Mouse (Mus musculus) gastrocnemius, adult 2 months (tissue): Measurements from ENCODE around the gene Zbtb40. TPM values are rescaled to one million over a fixed set of nuclear protein-coding genes. Genes with fewer than 3 reads are reported as not detected.

Experiments
- DNase-seq: peaks from one replicate; pipeline ENCODE4 v3.0.0; 2022
- H3K27ac ChIP-seq: fragments of 200-600 bp; 2 replicates; pipeline ENCODE4 v1.8.1; 2022; ENCODE audit warnings: mild to moderate bottlenecking
- H3K4me3 ChIP-seq: fragments of 200-600 bp; 2 replicates; pipeline ENCODE4 v1.8.1; 2022; ENCODE audit warnings: mild to moderate bottlenecking, moderate library complexity
- CTCF ChIP-seq: fragments of 200-600 bp; IDR thresholded peaks from 2 replicates; pipeline ENCODE4 v1.8.1; 2022; ENCODE audit warnings: antibody characterized with exemption, mild to moderate bottlenecking, moderate library complexity
- intact Hi-C: fragments of 180-260 bp; cut with DNase I; formaldehyde crosslinking; loops from one replicate; pipeline ENCODE4 v1.15.1; 2025
- total RNA-seq, 2 experiments: library from RNA; stranded (reverse); gene quantifications; 2 replicates each; pipeline ENCODE4 v1.2.3; 2021

The Zbtb40 gene
- total RNA-seq, 2 experiments from 2014 or later, result 8.4 to 9.5 TPM

GRCm38 (mm10) chr4:136961642-136962285 lies 86.8 kb downstream of the Zbtb40 start:
- TF ChIP-seq CTCF, result no peak
- Histone ChIP-seq H3K4me3 (no peak overlapping the region), H3K27ac (no peak overlapping the region)
- intact Hi-C loops, result no loop called here
- DNase-seq, result no peak

DNA sequence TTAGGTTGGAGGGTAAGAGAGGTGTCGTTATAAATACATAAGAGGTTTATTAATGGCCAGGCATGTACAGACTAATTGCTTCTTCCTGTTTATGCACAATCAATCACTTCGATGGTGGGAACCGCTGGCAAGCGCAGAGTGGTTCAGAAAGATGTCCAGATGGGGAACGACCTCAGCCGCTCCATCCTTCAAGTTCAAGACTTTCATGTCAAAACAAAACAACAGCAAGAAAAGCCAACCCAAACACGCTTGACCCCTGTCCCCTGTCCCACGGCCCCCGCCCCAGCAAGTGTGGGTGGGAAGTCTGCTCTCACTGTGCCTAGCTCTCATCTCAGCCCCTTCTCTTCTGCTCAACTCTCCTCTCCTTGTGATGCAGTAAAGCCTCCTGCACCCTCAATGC lies 88.0 kb downstream of the Zbtb40 start:
- Histone ChIP-seq H3K4me3 (no peak overlapping the region), H3K27ac (no peak overlapping the region)
- TF ChIP-seq CTCF, result no peak
- DNase-seq, result no peak
- intact Hi-C loops, result no loop called here

DNA sequence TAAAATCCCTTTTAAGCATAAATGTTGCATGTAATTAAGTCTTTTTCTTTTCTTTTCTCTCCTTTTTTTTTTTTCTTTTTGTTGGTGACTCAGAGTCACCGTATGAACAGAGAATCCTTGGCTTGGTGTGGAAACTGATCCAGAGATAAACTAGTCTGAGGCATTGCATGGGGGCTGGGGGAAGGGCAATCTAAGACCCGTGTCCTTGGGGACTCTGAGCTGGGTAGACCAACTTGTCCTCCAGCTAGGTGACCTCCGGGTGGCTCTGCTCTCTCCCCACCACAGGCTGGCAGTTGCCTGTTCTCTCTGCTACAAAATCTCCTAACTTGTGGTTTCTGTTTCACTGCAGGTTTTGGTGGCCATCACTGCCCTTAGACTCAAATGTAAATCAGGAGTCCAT lies 88.5 kb downstream of the Zbtb40 start:
- Histone ChIP-seq H3K4me3 (no peak overlapping the region), H3K27ac (no peak overlapping the region)
- intact Hi-C loops, result no loop called here
- no peak for DNase-seq
- TF ChIP-seq CTCF, result no peak

- Histone ChIP-seq H3K27ac (no peak within 1 kb of the TSS), H3K4me3 (peak within 1 kb of the TSS; percentile 60)
- intact Hi-C loops, result no loop called here
- no peak for DNase-seq
- TF ChIP-seq CTCF, result no peak
Measured at GRCm38 (mm10) chr4:136956751-136957446, 91.7 kb downstream of the Zbtb40 start, which contains the start of gene Epha8. Gene Epha8, minus strand, starts transcription at chr4:136956816.

DNA sequence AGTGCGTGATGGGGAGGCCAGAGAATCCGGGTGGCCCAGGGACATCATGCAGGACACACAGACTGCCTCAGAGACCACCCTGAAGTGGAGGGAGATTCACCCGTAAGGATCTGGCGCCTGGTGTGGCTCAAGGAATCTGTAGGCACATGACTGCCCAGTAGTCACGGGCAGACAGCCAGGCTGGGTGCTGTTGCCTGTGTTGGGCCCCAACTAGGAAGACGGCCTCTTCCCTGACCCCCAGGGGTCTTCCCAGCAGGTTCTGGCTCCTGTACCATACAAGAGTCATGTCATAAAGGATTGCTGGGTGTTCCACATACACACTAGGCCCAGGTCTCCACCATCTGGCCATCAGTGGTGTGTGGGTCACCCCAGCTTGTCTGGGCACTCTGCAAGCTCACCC lies 94.0 kb downstream of the Zbtb40 start:
- no peak for DNase-seq
- intact Hi-C loops, result no loop called here
- Histone ChIP-seq H3K27ac (no peak overlapping the region), H3K4me3 (no peak overlapping the region)
- no peak for TF ChIP-seq CTCF

GRCm38 (mm10) chr4:136949266-136949989 lies 99.2 kb downstream of the Zbtb40 start:
- no peak overlapping the region for H3K4me3 ChIP-seq
- peak; percentile 35 for DNase-seq
- intact Hi-C loops, result no loop called here
- H3K27ac ChIP-seq, result no peak overlapping the region
- TF ChIP-seq CTCF, result no peak

- no peak overlapping the region for H3K27ac ChIP-seq
- H3K4me3 ChIP-seq, result no peak overlapping the region
- DNase-seq, result no peak
- intact Hi-C loops, result no loop called here
- no peak for TF ChIP-seq CTCF
Measured at GRCm38 (mm10) chr4:136945397-136945796, 103.2 kb downstream of the Zbtb40 start.

DNA sequence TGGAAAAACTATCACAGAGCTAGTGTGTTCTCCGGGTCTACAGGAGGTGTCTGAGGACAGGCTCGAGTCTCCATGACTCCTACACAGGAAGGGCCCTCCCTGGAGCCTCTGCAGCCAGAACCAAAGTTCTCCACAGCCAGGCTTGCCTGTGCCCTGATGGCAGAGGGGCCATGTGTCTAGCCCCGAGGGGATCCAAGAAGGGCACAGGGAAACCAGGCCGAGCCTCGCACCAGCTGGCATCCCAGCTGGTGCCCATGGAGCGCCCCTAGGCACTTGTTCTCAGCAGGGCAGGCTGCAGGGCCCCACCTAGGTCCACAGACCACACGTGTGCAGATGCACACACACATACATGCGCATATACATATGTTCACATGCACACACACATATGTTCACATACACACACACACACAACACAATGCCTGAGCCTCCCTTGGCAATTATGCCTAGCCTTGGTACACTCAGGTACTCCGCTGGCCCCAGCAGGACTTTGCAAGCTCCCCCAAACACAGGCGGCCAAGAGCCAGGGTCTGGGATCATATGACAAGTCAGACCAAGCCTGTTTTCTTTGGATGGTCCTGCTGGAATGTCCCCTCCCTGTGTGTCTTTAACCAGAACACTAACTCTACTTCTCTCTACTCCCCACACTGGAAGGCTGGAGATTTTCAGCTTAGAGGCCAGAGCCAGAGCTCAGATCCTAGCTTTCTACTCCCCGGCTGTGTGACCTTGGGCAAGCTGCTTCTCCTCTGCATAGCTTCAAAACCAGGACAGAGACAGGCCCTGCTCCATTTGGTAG lies 103.8 kb downstream of the Zbtb40 start:
- Histone ChIP-seq H3K4me3 (no peak overlapping the region), H3K27ac (no peak overlapping the region)
- no peak for DNase-seq
- no peak for TF ChIP-seq CTCF
- intact Hi-C loops, result no loop called here

- intact Hi-C loops, result no loop called here
- TF ChIP-seq CTCF, result no peak
- no peak overlapping the region for H3K27ac ChIP-seq
- DNase-seq, result no peak
- H3K4me3 ChIP-seq, result no peak overlapping the region
Measured at GRCm38 (mm10) chr4:136943175-136943574, 105.4 kb downstream of the Zbtb40 start.

GRCm38 (mm10) chr4:136942761-136943160 lies 105.8 kb downstream of the Zbtb40 start:
- intact Hi-C loops, result no loop called here
- Histone ChIP-seq H3K4me3 (no peak overlapping the region), H3K27ac (no peak overlapping the region)
- no peak for TF ChIP-seq CTCF
- DNase-seq, result peak; percentile 40

GRCm38 (mm10) chr4:136937935-136938334 lies 110.7 kb downstream of the Zbtb40 start:
- no peak for DNase-seq
- TF ChIP-seq CTCF, result no peak
- intact Hi-C loops, result no loop called here
- H3K4me3 ChIP-seq, result no peak overlapping the region
- no peak overlapping the region for H3K27ac ChIP-seq

DNA sequence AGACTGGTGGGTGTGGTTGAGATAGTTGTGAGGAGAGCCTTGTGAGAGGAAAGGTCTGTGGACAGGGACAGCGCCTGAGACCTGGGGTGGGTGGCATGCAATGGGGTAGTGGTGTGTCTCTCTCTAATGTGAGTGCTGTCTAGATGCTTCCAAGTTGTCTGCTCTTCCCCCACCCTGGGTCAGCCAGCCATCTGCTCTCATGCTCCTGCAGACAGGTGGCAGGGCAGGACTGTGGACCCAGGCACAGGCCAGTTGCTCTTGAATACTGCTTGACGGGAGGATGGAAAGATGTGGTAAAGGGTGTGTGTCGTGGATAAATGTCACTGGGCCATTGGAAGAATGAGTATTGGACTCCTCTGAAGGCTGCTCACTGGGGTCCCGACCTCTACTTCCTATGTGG lies 111.3 kb downstream of the Zbtb40 start:
- DNase-seq, result no peak
- intact Hi-C loops, result no loop called here
- no peak for TF ChIP-seq CTCF
- Histone ChIP-seq H3K27ac (no peak overlapping the region), H3K4me3 (no peak overlapping the region)
